Mouse (Mus musculus): ENCODE results near the gene Nat8f7. TPM values are rescaled to one million over a fixed set of nuclear protein-coding genes. Genes with fewer than 3 reads are reported as not detected.

Gene Nat8f7
- polyA plus RNA-seq (2012; rRNA removed) = 1.4 and 1.6 TPM in 2 replicates

GRCm38 (mm10) chr6:85713105-85713504, at the start of gene Nat8f7:
Gene Nat8f7 (minus strand): TSS chr6:85713205.

Other genes with a start within 250 kb of the Nat8f7 start
- gene Fbxo41, start 210.2 kb downstream of the Nat8f7 start, polyA plus RNA-seq (2012; rRNA removed) = 1.1 and 1.3 TPM in 2 replicates
- 0.20 and 0.46 TPM in 2 replicates for gene Egr4, start 199.6 kb downstream of the Nat8f7 start, polyA plus RNA-seq (2012; rRNA removed)
- 0.94 and 1.7 TPM in 2 replicates for gene Alms1, start 125.7 kb downstream of the Nat8f7 start, polyA plus RNA-seq (2012; rRNA removed)
- 1.8 and 4.2 TPM in 2 replicates for gene Nat8f3, start 52.5 kb upstream of the Nat8f7 start, polyA plus RNA-seq (2012; rRNA removed)
- gene Nat8f6, start 107.7 kb upstream of the Nat8f7 start, polyA plus RNA-seq (2012; rRNA removed) = 1.4 and 2.9 TPM in 2 replicates
- gene Nat8f5, start 107.8 kb upstream of the Nat8f7 start, polyA plus RNA-seq (2012; rRNA removed) = 0.24 and 0.33 TPM in 2 replicates
- gene Nat8, start 118.9 kb upstream of the Nat8f7 start, polyA plus RNA-seq (2012; rRNA removed) = 1.0 and 1.2 TPM in 2 replicates
- gene Nat8f2, start 156.0 kb upstream of the Nat8f7 start, polyA plus RNA-seq (2012; rRNA removed) = 0.25 and 0.52 TPM in 2 replicates
- 2.8 and 5.3 TPM in 2 replicates for gene Nat8f4, start 191.7 kb upstream of the Nat8f7 start, polyA plus RNA-seq (2012; rRNA removed)
- gene Tprkb, start 198.7 kb upstream of the Nat8f7 start, polyA plus RNA-seq (2012; rRNA removed) = 15.0 and 15.4 TPM in 2 replicates
- gene Nat8f1, start 202.5 kb upstream of the Nat8f7 start, polyA plus RNA-seq (2012; rRNA removed) = 9.9 and 14.9 TPM in 2 replicates
- gene Dusp11, start 248.5 kb upstream of the Nat8f7 start, polyA plus RNA-seq (2012; rRNA removed) = 35.3 and 52.0 TPM in 2 replicates

All from ovary, adult 2 months (tissue).